Mouse (Mus musculus) kidney, embryonic 14.5 days (tissue): ENCODE results near the gene Aurkb. TPM values are rescaled to one million over a fixed set of nuclear protein-coding genes. Genes with fewer than 3 reads are reported as not detected.
"Not testable (repeated sequence)": the region's sequence is repeated elsewhere in the genome, so short reads cannot be mapped to it uniquely, and the experiment has no call there.

Experiments used
- ATAC-seq: fragments of 200-750 bp; cut with Nextera tagmentation; 2 replicates; pipeline ENCODE4 v1.8.0; 2017; ENCODE audit warnings: moderate number of reproducible peaks, mild to moderate bottlenecking, moderate TSS enrichment, moderate library complexity; ENCODE audit not compliant: low FRiP score, low TSS enrichment
- H3K27ac ChIP-seq: fragments of 300-500 bp; sonication (generic); 2 replicates; pipeline ENCODE4 v1.5.1; 2014; ENCODE audit warnings: low read depth, mild to moderate bottlenecking, low read length, moderate library complexity, mixed read lengths
- H3K27me3 ChIP-seq: fragments of 300-500 bp; sonication (generic); 2 replicates; pipeline ENCODE4 v1.6.1; 2014; ENCODE audit warnings: mild to moderate bottlenecking, low read length; ENCODE audit not compliant: control insufficient read depth, insufficient read depth
- H3K36me3 ChIP-seq: fragments of 300-500 bp; sonication (generic); 2 replicates; pipeline ENCODE4 v1.6.1; 2014; ENCODE audit warnings: low read length, mixed read lengths; ENCODE audit not compliant: control insufficient read depth, insufficient read depth
- H3K4me1 ChIP-seq: fragments of 300-500 bp; sonication (generic); 2 replicates; pipeline ENCODE4 v1.6.1; 2014; ENCODE audit warnings: low read length, mixed read lengths; ENCODE audit not compliant: control insufficient read depth, insufficient read depth
- H3K4me2 ChIP-seq: fragments of 300-500 bp; sonication (generic); replicated peaks from 2 replicates; pipeline ENCODE4 v1.6.1; 2014; ENCODE audit warnings: low read depth, mild to moderate bottlenecking, low read length
- H3K4me3 ChIP-seq: fragments of 300-500 bp; sonication (generic); 2 replicates; pipeline ENCODE4 v1.5.1; 2014; ENCODE audit warnings: mild to moderate bottlenecking, low read length
- H3K9ac ChIP-seq: fragments of 300-500 bp; sonication (generic); 2 replicates; pipeline ENCODE4 v1.6.1; 2014; ENCODE audit warnings: low read depth, mild to moderate bottlenecking, low read length, moderate library complexity
- H3K9me3 ChIP-seq: fragments of 300-500 bp; sonication (generic); 2 replicates; pipeline ENCODE4 v1.6.1; 2016; ENCODE audit warnings: low read length; ENCODE audit not compliant: control insufficient read depth
- WGBS: fragments of 180-500 bp; shearing (Covaris S2); extraction: QIAGEN DNeasy Blood & Tissue Kit; methylation state at CpG from one replicate; pipeline ENCODE4 v1.1.7; 2014; 5-methylcytosine and 5-hydroxymethylcytosine counted together
- polyA plus RNA-seq: library from polyadenylated mRNA; unstranded; fragments of >200 nt; fragmentation: Nextera tagmentation; extraction: Ambion mirVana; gene quantifications from 2 replicates; pipeline ENCODE4 v1.2.1, GENCODE M21; 2014

Gene Aurkb
- polyA plus RNA-seq = 145 and 155 TPM in 2 replicates

DNA sequence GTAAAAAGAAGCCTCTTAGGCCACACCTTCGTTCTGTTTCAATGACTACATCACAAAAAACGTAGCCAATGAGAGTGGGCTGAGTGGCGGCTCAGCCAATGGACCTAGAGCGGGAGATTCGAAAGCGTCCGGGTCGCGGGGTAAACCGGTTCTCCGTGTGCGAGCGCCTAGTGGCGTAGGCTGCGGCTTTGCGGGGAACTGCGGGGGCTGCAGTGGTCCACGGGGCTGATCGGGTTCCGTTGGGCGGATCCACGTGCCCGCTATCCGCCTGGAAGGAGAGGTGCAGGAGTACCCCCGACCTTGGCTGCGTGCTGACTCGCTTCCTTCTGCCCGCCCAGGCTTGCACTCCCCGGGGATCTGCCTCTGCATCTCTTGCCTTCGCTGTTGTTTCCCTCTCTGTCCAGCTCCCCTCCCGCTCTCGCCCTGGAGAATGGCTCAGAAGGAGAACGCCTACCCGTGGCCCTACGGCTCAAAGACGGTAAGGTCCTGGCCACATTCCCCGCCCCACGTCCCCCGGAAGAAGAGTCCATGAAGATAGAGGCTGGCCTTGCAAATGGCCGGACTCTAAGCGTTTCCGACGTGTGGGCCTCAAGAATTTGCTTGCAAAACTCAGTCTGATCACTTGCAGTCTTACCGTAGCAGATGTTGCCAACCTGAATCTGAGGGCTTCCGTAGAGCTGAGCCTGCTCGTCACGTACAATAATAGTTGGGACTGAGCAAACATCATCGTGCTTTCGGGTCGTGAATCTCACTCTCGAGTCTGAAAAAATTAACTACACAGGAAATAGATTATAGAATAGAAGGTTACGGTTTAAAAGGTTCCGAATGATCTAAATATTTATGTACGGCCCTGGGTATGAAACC lies at the start of gene Aurkb:
Gene Aurkb, plus strand, starts transcription at position 117 of the 864 bp plus-strand sequence.
- Histone ChIP-seq H3K9me3 (no peaks in the 10 kb centered on the region), H3K36me3 (peaks cover 30% of the 10 kb centered on the region), H3K27me3 (no peaks in the 10 kb centered on the region), H3K4me3 (peak within 1 kb of the TSS; percentile 90), H3K27ac (peak within 1 kb of the TSS; percentile 96), H3K9ac (peak within 1 kb of the TSS; percentile 88), H3K4me2 (peak within 1 kb of the TSS; percentile 76), H3K4me1 (peaks cover 15% of the 10 kb centered on the region)
- ATAC-seq = peak; percentile 81
- under 1% methylated on average over 54 of the region's 54 CpGs for WGBS

DNA sequence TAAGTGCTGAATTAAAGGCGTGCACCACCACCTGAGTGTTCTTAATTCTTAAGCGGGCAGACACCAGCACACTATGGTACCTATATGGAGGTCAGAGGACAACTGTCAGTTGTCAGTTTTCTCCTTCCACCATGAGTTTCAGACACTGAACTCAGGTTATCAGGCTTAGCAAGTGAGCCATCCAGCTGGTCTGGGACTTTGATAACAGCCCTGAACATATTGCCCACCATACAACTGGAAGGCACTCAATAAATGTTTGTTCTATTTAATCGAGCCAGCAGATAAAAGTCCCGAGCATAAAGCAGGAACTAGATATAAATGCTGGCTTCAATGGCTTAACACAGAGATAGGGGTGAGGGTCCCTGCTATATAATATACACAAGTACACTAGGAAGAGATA lies 48.4 kb upstream of the Aurkb start:
- Histone ChIP-seq H3K36me3 (peaks cover 95% of the 10 kb centered on the region), H3K27me3 (no peaks in the 10 kb centered on the region), H3K4me3 (no peak overlapping the region), H3K9me3 (no peaks in the 10 kb centered on the region), H3K4me1 (no peaks in the 10 kb centered on the region), H3K4me2 (no peak overlapping the region), H3K9ac (no peak overlapping the region), H3K27ac (no peak overlapping the region)
- ATAC-seq = no peak
- WGBS = 93% methylated on average over 4 of the region's 4 CpGs

DNA sequence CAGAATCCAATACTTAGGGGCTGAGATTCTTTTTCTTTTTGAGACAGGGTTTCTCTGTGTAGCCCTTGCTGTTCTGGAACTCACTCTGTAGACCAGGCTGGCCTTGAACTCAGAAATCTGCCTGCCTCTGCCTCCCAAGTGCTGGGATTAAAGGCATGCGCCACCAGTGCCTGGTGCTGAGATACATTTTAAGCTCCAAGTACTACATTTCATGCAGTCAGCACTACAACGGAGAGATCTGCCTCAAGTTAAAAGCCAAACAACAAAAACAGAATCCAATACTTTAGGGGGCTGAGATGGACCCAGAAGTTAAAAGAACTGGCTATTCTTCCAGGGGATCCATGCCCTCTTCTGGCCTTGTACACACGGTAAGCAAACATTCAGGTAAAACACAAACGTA lies 42.7 kb upstream of the Aurkb start:
- H3K4me3 ChIP-seq, H3K9me3 ChIP-seq, H3K4me1 ChIP-seq, H3K4me2 ChIP-seq, H3K27me3 ChIP-seq, ATAC-seq, H3K27ac ChIP-seq, H3K9ac ChIP-seq: not testable (repeated sequence)
- WGBS = 94% methylated on average over 4 of the region's 4 CpGs
- peaks cover 57% of the 10 kb centered on the region for H3K36me3 ChIP-seq

DNA sequence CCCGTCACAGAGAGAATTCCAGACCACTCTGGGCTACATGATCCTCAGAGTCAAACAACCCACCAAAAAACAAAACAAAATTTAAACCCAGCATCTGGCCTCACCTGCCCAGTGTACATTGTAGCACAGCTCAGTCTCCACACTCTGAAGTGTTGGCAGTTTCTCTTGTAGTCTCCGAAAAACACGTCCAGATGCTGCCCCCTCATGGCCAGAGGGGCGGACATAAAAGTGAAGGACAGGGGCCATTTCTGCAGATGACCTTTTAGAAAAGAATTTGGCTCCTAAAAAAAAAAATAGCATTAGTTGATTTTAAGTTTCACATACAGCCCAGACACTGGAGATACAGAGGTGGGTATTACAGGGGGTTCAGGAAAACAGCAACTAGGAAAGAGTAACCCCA lies 41.9 kb upstream of the Aurkb start:
- H3K9me3 ChIP-seq = no peaks in the 10 kb centered on the region
- no peak for ATAC-seq
- peaks cover 49% of the 10 kb centered on the region for H3K36me3 ChIP-seq
- H3K4me3 ChIP-seq = no peak overlapping the region
- no peak overlapping the region for H3K4me2 ChIP-seq
- peaks cover 9% of the 10 kb centered on the region; the same call in 1 of the 2 replicates for H3K4me1 ChIP-seq
- no peak overlapping the region for H3K9ac ChIP-seq
- 57% methylated on average over 4 of the region's 4 CpGs for WGBS
- no peak overlapping the region for H3K27ac ChIP-seq
- H3K27me3 ChIP-seq = no peaks in the 10 kb centered on the region

DNA sequence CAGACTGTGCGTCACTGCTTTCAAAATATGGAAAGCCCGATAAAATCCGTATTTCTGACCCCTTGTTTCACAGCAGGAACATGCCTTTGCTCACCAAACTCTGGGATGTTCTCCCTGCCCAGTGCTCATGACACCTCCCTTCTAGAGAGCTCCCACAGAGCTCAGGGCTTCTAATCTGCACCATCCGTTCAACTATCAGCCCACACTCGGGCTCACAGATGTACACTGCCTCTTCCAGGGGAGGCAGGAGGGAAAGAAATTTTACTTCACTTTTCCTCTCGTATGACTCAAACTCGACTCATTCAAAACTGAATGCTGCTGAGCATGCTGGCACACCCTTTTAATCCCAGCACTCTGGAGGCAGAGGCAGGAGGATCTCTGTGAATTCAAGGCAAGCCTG lies 40.3 kb upstream of the Aurkb start:
- H3K4me2 ChIP-seq = no peak overlapping the region
- no peaks in the 10 kb centered on the region for H3K9me3 ChIP-seq
- peaks cover 9% of the 10 kb centered on the region; the same call in 1 of the 2 replicates for H3K4me1 ChIP-seq
- H3K27me3 ChIP-seq = no peaks in the 10 kb centered on the region
- WGBS = 92% methylated on average over 7 of the region's 7 CpGs
- H3K36me3 ChIP-seq = peaks cover 33% of the 10 kb centered on the region
- no peak overlapping the region for H3K9ac ChIP-seq
- H3K4me3 ChIP-seq = no peak overlapping the region
- H3K27ac ChIP-seq = no peak overlapping the region
- ATAC-seq = no peak

DNA sequence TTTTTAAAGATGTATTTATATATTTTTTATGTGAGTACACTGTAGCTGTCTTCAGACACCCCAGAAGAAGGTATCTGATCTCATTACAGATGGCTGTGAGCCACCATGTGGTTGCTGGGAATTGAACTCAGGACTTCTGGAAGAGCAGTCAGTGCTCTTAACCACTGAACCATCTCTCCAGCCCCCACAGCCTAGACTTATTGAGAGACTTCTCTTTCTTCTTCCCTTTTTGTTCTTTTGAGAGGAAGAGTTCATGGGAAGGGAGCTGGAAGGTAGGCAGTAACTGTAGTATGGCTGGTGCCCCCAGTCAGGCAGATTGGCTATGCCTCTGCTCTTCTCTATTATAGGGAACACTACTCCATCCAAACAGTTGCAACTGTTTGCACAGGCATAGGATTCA lies 38.9 kb upstream of the Aurkb start:
- not testable (repeated sequence) for H3K27ac ChIP-seq, H3K4me2 ChIP-seq, ATAC-seq, H3K9ac ChIP-seq, H3K27me3 ChIP-seq, H3K9me3 ChIP-seq, H3K4me3 ChIP-seq
- H3K4me1 ChIP-seq = peaks cover 12% of the 10 kb centered on the region; the same call in 1 of the 2 replicates
- H3K36me3 ChIP-seq = peaks cover 19% of the 10 kb centered on the region

DNA sequence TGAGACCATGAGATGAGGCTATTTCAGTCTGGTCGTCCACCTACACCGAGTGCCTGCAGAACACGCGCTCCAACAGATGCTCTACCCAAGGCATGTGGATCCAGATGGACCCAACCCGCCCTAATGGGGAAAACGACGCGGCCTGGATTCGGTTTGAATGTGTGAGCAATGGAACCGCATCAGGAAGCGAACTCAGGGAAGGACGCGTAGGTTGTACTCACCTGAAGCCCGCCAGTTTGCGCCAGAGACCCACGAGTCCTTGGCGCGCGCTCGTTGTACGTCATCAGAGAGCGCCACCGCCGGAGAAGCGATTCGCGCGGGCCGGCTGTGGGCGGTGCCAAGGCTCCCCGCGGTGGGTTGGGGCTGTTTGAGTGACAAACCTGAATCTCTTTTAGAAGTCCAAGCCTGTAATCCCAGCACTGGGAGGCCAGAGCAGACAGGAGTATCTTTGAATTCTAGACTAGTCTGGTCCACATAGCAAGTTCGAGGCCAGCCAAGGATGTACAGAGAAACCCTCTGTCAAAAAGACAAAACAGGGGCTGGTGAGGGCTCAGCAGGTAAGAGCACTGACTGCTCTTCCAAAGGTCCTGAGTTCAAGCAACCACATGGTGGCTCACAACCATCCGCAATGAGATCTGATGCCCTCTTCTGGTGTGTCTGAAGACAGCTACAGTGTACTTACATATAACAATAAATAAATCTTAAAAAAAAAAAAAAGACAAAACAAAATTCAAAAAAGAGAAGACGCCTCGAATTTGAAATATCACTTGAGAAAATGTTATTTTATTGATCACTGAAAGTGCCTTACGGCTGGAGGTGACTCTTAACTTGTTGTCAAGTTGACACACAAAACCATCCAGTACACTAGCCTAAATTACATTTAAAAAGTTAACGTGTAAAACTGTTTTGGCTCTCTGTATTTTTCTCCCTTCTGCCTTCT lies 37.0 kb upstream of the Aurkb start, which contains the start of gene Pfas:
Gene Pfas, minus strand, starts transcription at position 279 of the 940 bp plus-strand sequence.
- H3K4me2 ChIP-seq = peak within 1 kb of the TSS; percentile 68
- ATAC-seq = peak; percentile 85
- 10% methylated on average over 38 of the region's 38 CpGs for WGBS
- H3K36me3 ChIP-seq = peaks cover 2% of the 10 kb centered on the region
- peak within 1 kb of the TSS; percentile 78 for H3K9ac ChIP-seq
- peak within 1 kb of the TSS; percentile 62 for H3K27ac ChIP-seq
- peak within 1 kb of the TSS; percentile 87 for H3K4me3 ChIP-seq
- H3K27me3 ChIP-seq = no peaks in the 10 kb centered on the region
- peaks cover 12% of the 10 kb centered on the region; the same call in 1 of the 2 replicates for H3K4me1 ChIP-seq
- H3K9me3 ChIP-seq = no peaks in the 10 kb centered on the region

DNA sequence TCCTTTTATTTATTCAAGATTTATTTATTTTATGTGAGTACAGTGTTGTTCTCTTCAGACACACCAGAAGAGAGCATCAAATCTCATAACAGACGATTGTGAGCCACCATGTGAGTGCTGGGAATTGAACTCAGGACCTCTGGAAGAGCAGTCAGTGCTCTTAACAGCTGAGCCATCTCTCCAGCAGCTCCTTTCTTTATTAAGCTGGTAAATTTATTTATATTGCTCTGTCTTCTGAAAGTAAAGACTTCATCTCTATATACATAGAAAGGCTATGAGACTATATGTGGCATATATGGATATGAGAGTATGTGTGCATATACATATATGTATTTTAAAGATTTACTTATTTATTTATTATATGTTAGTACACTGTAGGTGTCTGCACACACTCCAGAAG lies 35.9 kb upstream of the Aurkb start:
- Histone ChIP-seq H3K9ac (no peak overlapping the region), H3K4me1 (peaks cover 12% of the 10 kb centered on the region; the same call in 1 of the 2 replicates), H3K36me3 (no peaks in the 10 kb centered on the region), H3K9me3 (no peaks in the 10 kb centered on the region), H3K27ac (no peak overlapping the region), H3K4me3 (no peak overlapping the region), H3K27me3 (no peaks in the 10 kb centered on the region), H3K4me2 (no peak overlapping the region)
- no peak for ATAC-seq
- 95% methylated on average over 1 of the region's 1 CpGs for WGBS
